Mouse (Mus musculus) large intestine, adult 2 months (tissue): ENCODE results near the gene Cst8. TPM values are rescaled to one million over a fixed set of nuclear protein-coding genes. Genes with fewer than 3 reads are reported as not detected.
"Not testable (repeated sequence)": the region's sequence is repeated elsewhere in the genome, so short reads cannot be mapped to it uniquely, and the experiment has no call there.

ENCODE experiments used
- DNase-seq: peaks from one replicate; pipeline ENCODE4 v3.0.0-alpha.2; 2012; ENCODE audit warnings: low read depth, low spot score
- WGBS: fragments of 180-500 bp; shearing (Covaris S2); methylation state at CpG from one replicate; pipeline ENCODE4 v1.1.7; 2018; 5-methylcytosine and 5-hydroxymethylcytosine counted together
- polyA plus RNA-seq: library from polyadenylated mRNA; depleted of rRNA; stranded (reverse); fragments of >200 nt; gene quantifications from 2 replicates; pipeline ENCODE4 v1.2.3, GENCODE M21; 2012; rRNA removed

Cst8 gene
- not detected in 2 replicates for polyA plus RNA-seq

GRCm38 (mm10) chr2:148798485-148798884, at the start of gene Cst8:
TSS of gene Cst8 (plus strand) at chr2:148798785.
- WGBS: 58% methylated on average over 1 of the region's 1 CpGs
- no peak for DNase-seq

GRCm38 (mm10) chr2:148750058-148750457, 48.5 kb upstream of the Cst8 start, which contains the start of gene Cstl1:
TSS of gene Cstl1 (plus strand) at chr2:148750358.
- 89% methylated on average over 1 of the region's 1 CpGs for WGBS
- DNase-seq: no peak

- WGBS: 16% methylated on average over 15 of the region's 15 CpGs
- peak; percentile 67 for DNase-seq
Measured at GRCm38 (mm10) chr2:148751893-148752813, 46.4 kb upstream of the Cst8 start.

- WGBS: 66% methylated on average over 1 of the region's 1 CpGs
Measured at GRCm38 (mm10) chr2:148754310-148754846, 44.2 kb upstream of the Cst8 start.

GRCm38 (mm10) chr2:148763648-148764388, 34.8 kb upstream of the Cst8 start:
- WGBS: 100% methylated on average over 1 of the region's 1 CpGs
- no peak for DNase-seq

More at GRCm38 (mm10) chr2:148754310-148754846, 44.2 kb upstream of the Cst8 start:
- no peak for DNase-seq

GRCm38 (mm10) chr2:148771397-148771796, 27.2 kb upstream of the Cst8 start, which contains the start of gene Cst11:
TSS of gene Cst11 (minus strand) at chr2:148771497.
- 89% methylated on average over 4 of the region's 4 CpGs for WGBS
- not testable (repeated sequence) for DNase-seq

GRCm38 (mm10) chr2:148781709-148782108, 16.9 kb upstream of the Cst8 start, which contains the start of gene 8030411F24Rik:
TSS of gene 8030411F24Rik (plus strand) at chr2:148782009.
- DNase-seq: no peak

GRCm38 (mm10) chr2:148789142-148789541, 9.4 kb upstream of the Cst8 start, which contains the start of gene Cst12:
TSS of gene Cst12 (plus strand) at chr2:148789361.
- no peak for DNase-seq
- 93% methylated on average over 6 of the region's 6 CpGs for WGBS

More at GRCm38 (mm10) chr2:148781709-148782108, 16.9 kb upstream of the Cst8 start, which contains the start of gene 8030411F24Rik:
- WGBS: 16% methylated on average over 1 of the region's 1 CpGs

GRCm38 (mm10) chr2:148801491-148801921, 2.9 kb downstream of the Cst8 start:
- no peak for DNase-seq
- 12% methylated on average over 3 of the region's 3 CpGs for WGBS

- DNase-seq: no peak
- WGBS: 38% methylated on average over 6 of the region's 6 CpGs
Measured at GRCm38 (mm10) chr2:148806696-148807095, 8.1 kb downstream of the Cst8 start.

GRCm38 (mm10) chr2:148819909-148820308, 21.3 kb downstream of the Cst8 start, which contains the start of gene Cst13:
TSS of gene Cst13 (plus strand) at chr2:148820081.
- no peak for DNase-seq

GRCm38 (mm10) chr2:148825986-148826385, 27.4 kb downstream of the Cst8 start:
- DNase-seq: no peak
- 11% methylated on average over 1 of the region's 1 CpGs for WGBS

- 34% methylated on average over 4 of the region's 4 CpGs for WGBS
- no peak for DNase-seq
Measured at GRCm38 (mm10) chr2:148834912-148835311, 36.3 kb downstream of the Cst8 start, which contains the start of gene Cst9. TSS of gene Cst9 (plus strand) at chr2:148835147.

- WGBS: 67% methylated on average over 5 of the region's 5 CpGs
- no peak for DNase-seq
Measured at GRCm38 (mm10) chr2:148838075-148838777, 39.6 kb downstream of the Cst8 start.

GRCm38 (mm10) chr2:148839224-148839623, 40.6 kb downstream of the Cst8 start:
- WGBS: 74% methylated on average over 2 of the region's 2 CpGs
- DNase-seq: no peak

GRCm38 (mm10) chr2:148851116-148851906, 52.7 kb downstream of the Cst8 start:
- DNase-seq: peak; percentile 46
- WGBS: 39% methylated on average over 8 of the region's 8 CpGs
